Mouse (Mus musculus) CD4-positive helper T cell, adult 2 months (primary cell): Measurements from ENCODE around the gene Poc1a.
A peak's percentile ranks its signal among the peaks of the same experiment; 100 is the strongest.

Experiments used
- DNase-seq: peaks from one replicate; pipeline ENCODE4 v3.0.0-alpha.2; 2012; ENCODE audit warnings: low read depth, missing footprints, low spot score

Poc1a gene

GRCm38 (mm10) chr9:106301446-106302080, 20.7 kb downstream of the Poc1a start:
- no peak for DNase-seq

GRCm38 (mm10) chr9:106302446-106303150, 21.7 kb downstream of the Poc1a start:
- no peak for DNase-seq

GRCm38 (mm10) chr9:106303460-106303960, 22.6 kb downstream of the Poc1a start:
- DNase-seq, result no peak

GRCm38 (mm10) chr9:106305228-106305627, 24.4 kb downstream of the Poc1a start:
- DNase-seq, result no peak

GRCm38 (mm10) chr9:106306662-106307351, 25.9 kb downstream of the Poc1a start:
- peak; percentile 67 for DNase-seq

- no peak for DNase-seq
Observed at GRCm38 (mm10) chr9:106308151-106308550, 27.3 kb downstream of the Poc1a start.

GRCm38 (mm10) chr9:106308555-106308954, 27.7 kb downstream of the Poc1a start:
- DNase-seq, result no peak

GRCm38 (mm10) chr9:106308983-106309382, 28.1 kb downstream of the Poc1a start:
- no peak for DNase-seq

- DNase-seq, result no peak
Observed at GRCm38 (mm10) chr9:106309859-106310258, 29.0 kb downstream of the Poc1a start.

- no peak for DNase-seq
Observed at GRCm38 (mm10) chr9:106311625-106312191, 30.8 kb downstream of the Poc1a start.

- DNase-seq, result peak; percentile 35
Observed at GRCm38 (mm10) chr9:106312950-106313360, 32.1 kb downstream of the Poc1a start.

GRCm38 (mm10) chr9:106314196-106314595, 33.3 kb downstream of the Poc1a start:
- DNase-seq, result no peak

- DNase-seq, result peak; percentile 15
Observed at GRCm38 (mm10) chr9:106318074-106318473, 37.2 kb downstream of the Poc1a start.

- no peak for DNase-seq
Observed at GRCm38 (mm10) chr9:106319095-106319494, 38.2 kb downstream of the Poc1a start.

GRCm38 (mm10) chr9:106322497-106322896, 41.6 kb downstream of the Poc1a start:
- no peak for DNase-seq

GRCm38 (mm10) chr9:106326241-106326640, 45.4 kb downstream of the Poc1a start:
- DNase-seq, result no peak

- DNase-seq, result no peak
Observed at GRCm38 (mm10) chr9:106327125-106327809, 46.4 kb downstream of the Poc1a start.

- no peak for DNase-seq
Observed at GRCm38 (mm10) chr9:106328068-106328610, 47.3 kb downstream of the Poc1a start.

GRCm38 (mm10) chr9:106328772-106329511, 48.1 kb downstream of the Poc1a start:
- DNase-seq, result no peak

- DNase-seq, result no peak
Observed at GRCm38 (mm10) chr9:106332746-106333145, 51.9 kb downstream of the Poc1a start.
